Comparison of ENCODE assay signal across 8 mouse cellular contexts in the genomic region with DNA sequence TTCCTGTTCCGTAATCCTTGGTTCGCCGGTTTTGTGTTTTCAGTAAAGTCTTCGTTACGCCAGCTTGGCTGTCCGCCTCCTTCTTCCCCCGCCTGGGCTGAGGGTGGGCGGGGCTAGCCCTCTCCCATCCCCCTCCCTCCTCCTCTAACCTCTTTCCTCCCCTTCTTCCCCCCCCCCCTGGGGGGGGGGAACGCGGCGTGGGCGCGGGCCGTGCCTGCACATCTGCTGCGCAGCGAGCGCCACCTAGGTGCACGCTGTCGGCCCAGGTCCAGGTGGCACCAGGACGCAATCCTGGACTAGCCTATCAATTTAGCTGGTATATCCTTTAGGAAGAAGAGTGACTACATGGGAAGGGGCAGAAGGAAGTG. TPM values are rescaled to one million over a fixed set of nuclear protein-coding genes. Genes with fewer than 3 reads are reported as not detected.
DNase-seq lines count a peak whose midpoint lies in the region; ATAC-seq lines count a peak whose summit lies in the region.

No protein-coding gene starts in this region.

- H3K27me3 ChIP-seq in hindbrain, embryonic 13.5 days = no peaks in the 10 kb centered on the region

- H3K9me3 ChIP-seq in hindbrain, embryonic 13.5 days = no peaks in the 10 kb centered on the region

- peak overlapping the region; percentile 100 for H3K9ac ChIP-seq in hindbrain, embryonic 13.5 days

- H3K4me2 ChIP-seq in hindbrain, embryonic 13.5 days = peak overlapping the region; percentile 87

- DNase-seq in Muller cell, postnatal 12 days (ENCODE audit: inconsistent ontology term) = peak; percentile 93
- peak; percentile 87 to 88 for DNase-seq in cerebellum, postnatal 14 days
- peak; percentile 83 for DNase-seq in frontal cortex, postnatal 14 days (ENCODE audit: low spot score in 2 of 2)
- DNase-seq in layer of hippocampus, postnatal 25 days (ENCODE audit: extremely low spot score in 1 of 2, low spot score in 1 of 2) = peak; percentile 68 to 70
- DNase-seq in lung, postnatal 14 days = peak; percentile 93
- DNase-seq in retina, adult 2 months (ENCODE audit: low read depth, low spot score) = peak; percentile 97
- peak; percentile 94 for DNase-seq in thymus, postnatal 25 days

- H3K36me3 ChIP-seq in hindbrain, embryonic 13.5 days = peaks cover 9% of the 10 kb centered on the region

- peak overlapping the region; percentile 96 for H3K4me3 ChIP-seq in hindbrain, embryonic 13.5 days

- H3K4me1 ChIP-seq in hindbrain, embryonic 13.5 days (replicated peaks) = peaks cover 65% of the 10 kb centered on the region

- H3K27ac ChIP-seq in hindbrain, embryonic 13.5 days = peak overlapping the region; percentile 100

- under 1% methylated on average over 14 of the region's 20 CpGs for WGBS in hindbrain, embryonic 13.5 days

- peak; percentile 23; the same call in 1 of the 2 replicates for ATAC-seq in hindbrain, embryonic 13.5 days (ENCODE audit: low FRiP score)

RNA-seq across cellular contexts. Expression of a gene that starts 1.8 kb away (rescaled TPM):
- 79.2 and 94.3 TPM in 2 replicates for polyA plus RNA-seq in hindbrain, embryonic 13.5 days (2015; fragmentation: Nextera tagmentation; extraction: Ambion mirVana)
- 100 to 1,000 TPM; 181 to 194 TPM for total RNA-seq in layer of hippocampus, postnatal 25 days (2021)

RNA-seq across cellular contexts. Expression of a gene that starts 2.7 kb away (rescaled TPM):
- 0.04 and 0.09 TPM in 2 replicates for polyA plus RNA-seq in hindbrain, embryonic 13.5 days (2015; fragmentation: Nextera tagmentation; extraction: Ambion mirVana)
- under 1 TPM; 0.05 to 0.12 TPM for total RNA-seq in layer of hippocampus, postnatal 25 days (2021)

RNA-seq across cellular contexts. Expression of a gene that starts 17.8 kb away (rescaled TPM):
- not detected in 2 replicates for polyA plus RNA-seq in hindbrain, embryonic 13.5 days (2015; fragmentation: Nextera tagmentation; extraction: Ambion mirVana)
- total RNA-seq in layer of hippocampus, postnatal 25 days (2021) = not detected

RNA-seq across cellular contexts. Expression of a gene that starts 23.0 kb away (rescaled TPM):
- polyA plus RNA-seq in hindbrain, embryonic 13.5 days (2015; fragmentation: Nextera tagmentation; extraction: Ambion mirVana) = 0.14 and 0.23 TPM in 2 replicates
- 1 to 10 TPM in 1 of 2 experiments, under 1 TPM in 1; 0.89 to 1.2 TPM for total RNA-seq in layer of hippocampus, postnatal 25 days (2021)

RNA-seq across cellular contexts. Expression of a gene that starts 27.5 kb away (rescaled TPM):
- 191 and 193 TPM in 2 replicates for polyA plus RNA-seq in hindbrain, embryonic 13.5 days (2015; fragmentation: Nextera tagmentation; extraction: Ambion mirVana)
- 10 to 100 TPM; 66.2 to 67.4 TPM for total RNA-seq in layer of hippocampus, postnatal 25 days (2021)

Comparison
In these comparisons a context has a peak if more than half of its experiments do, and no peak if none do; other contexts are left out.
1. Peak in every context shown above with its lines: DNase-seq, ATAC-seq, H3K4me3 ChIP-seq and H3K27ac ChIP-seq.